Mouse (Mus musculus) forebrain, embryonic 16.5 days (tissue): ENCODE data around the gene Cdca8. TPM values are rescaled to one million over a fixed set of nuclear protein-coding genes. Genes with fewer than 3 reads are reported as not detected.

Experiments used
- ATAC-seq: fragments of 200-750 bp; cut with Nextera tagmentation; 2 replicates; pipeline ENCODE4 v1.8.0; 2017; ENCODE audit warnings: mild to moderate bottlenecking, moderate library complexity
- H3K27ac ChIP-seq: fragments of 300-500 bp; sonication (generic); 2 replicates; pipeline ENCODE4 v1.5.1; 2014; ENCODE audit warnings: low read length, control low read depth
- H3K27me3 ChIP-seq: fragments of 300-500 bp; sonication (generic); replicated peaks from 2 replicates; pipeline ENCODE4 v1.6.1; 2014; ENCODE audit warnings: low read length; ENCODE audit not compliant: control insufficient read depth, insufficient read depth
- H3K36me3 ChIP-seq: fragments of 300-500 bp; sonication (generic); 2 replicates; pipeline ENCODE4 v1.6.1; 2014; ENCODE audit not compliant: control insufficient read depth, insufficient read depth
- H3K4me1 ChIP-seq: fragments of 300-500 bp; sonication (generic); replicated peaks from 2 replicates; pipeline ENCODE4 v1.6.1; 2014; ENCODE audit warnings: low read length; ENCODE audit not compliant: control insufficient read depth, insufficient read depth
- H3K4me2 ChIP-seq: fragments of 300-500 bp; sonication (generic); 2 replicates; pipeline ENCODE4 v1.6.1; 2014; ENCODE audit warnings: mild to moderate bottlenecking, low read length, control low read depth
- H3K4me3 ChIP-seq: fragments of 300-500 bp; sonication (generic); replicated peaks from 2 replicates; pipeline ENCODE4 v1.5.1; 2014; ENCODE audit warnings: mild to moderate bottlenecking, low read length, control low read depth
- H3K9ac ChIP-seq: fragments of 300-500 bp; sonication (generic); replicated peaks from 2 replicates; pipeline ENCODE4 v1.6.1; 2014; ENCODE audit warnings: low read depth, low read length, control low read depth
- H3K9me3 ChIP-seq: fragments of 300-500 bp; sonication (generic); 2 replicates; pipeline ENCODE4 v1.6.1; 2016; ENCODE audit warnings: low read length; ENCODE audit not compliant: control insufficient read depth
- WGBS: fragments of 180-500 bp; shearing (Covaris S2); extraction: QIAGEN DNeasy Blood & Tissue Kit; methylation state at CpG from one replicate; pipeline ENCODE4 v1.1.7; 2014; 5-methylcytosine and 5-hydroxymethylcytosine counted together
- polyA plus RNA-seq: library from polyadenylated mRNA; unstranded; fragments of >200 nt; fragmentation: Nextera tagmentation; extraction: Ambion mirVana; gene quantifications from 2 replicates; pipeline ENCODE4 v1.2.1, GENCODE M21; 2015

Cdca8 gene
- polyA plus RNA-seq, 1 experiment from 2014 or later = 70.0 TPM

DNA sequence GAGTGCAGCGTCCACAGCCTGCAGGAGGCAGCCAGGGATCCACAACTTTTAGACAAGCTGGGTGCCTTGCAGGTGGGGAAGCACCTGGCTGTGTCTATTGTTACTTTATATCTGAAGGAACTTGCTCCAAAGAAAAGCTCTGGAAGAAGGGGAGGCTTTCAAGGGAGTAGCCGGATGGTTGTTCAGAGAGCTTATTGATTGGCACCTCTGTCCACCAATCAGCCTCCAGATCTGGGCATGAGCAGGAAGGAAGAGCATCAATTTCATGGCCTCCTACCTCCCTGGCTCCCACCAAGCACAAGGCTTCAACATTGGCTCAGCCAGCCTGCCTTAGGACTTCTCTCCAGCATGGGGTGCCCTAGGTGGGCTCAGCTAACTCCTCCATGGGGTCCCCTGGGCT, 34.2 kb upstream of the Cdca8 start:
- Histone ChIP-seq H3K4me2 (no peak overlapping the region), H3K9me3 (no peaks in the 10 kb centered on the region), H3K27me3 (no peaks in the 10 kb centered on the region), H3K9ac (no peak overlapping the region), H3K27ac (no peak overlapping the region), H3K4me3 (no peak overlapping the region), H3K36me3 (no peaks in the 10 kb centered on the region), H3K4me1 (no peaks in the 10 kb centered on the region)
- 87% methylated on average over 2 of the region's 2 CpGs for WGBS
- ATAC-seq = no peak

- H3K9me3 ChIP-seq = no peaks in the 10 kb centered on the region
- H3K27ac ChIP-seq = no peak overlapping the region
- no peak overlapping the region for H3K4me2 ChIP-seq
- ATAC-seq = no peak
- no peak overlapping the region for H3K4me3 ChIP-seq
- no peaks in the 10 kb centered on the region for H3K27me3 ChIP-seq
- H3K36me3 ChIP-seq = no peaks in the 10 kb centered on the region
- no peaks in the 10 kb centered on the region for H3K4me1 ChIP-seq
- H3K9ac ChIP-seq = no peak overlapping the region
- WGBS = 72% methylated on average over 9 of the region's 9 CpGs
Observed at GRCm38 (mm10) chr4:124972316-124972715, 33.2 kb upstream of the Cdca8 start.

DNA sequence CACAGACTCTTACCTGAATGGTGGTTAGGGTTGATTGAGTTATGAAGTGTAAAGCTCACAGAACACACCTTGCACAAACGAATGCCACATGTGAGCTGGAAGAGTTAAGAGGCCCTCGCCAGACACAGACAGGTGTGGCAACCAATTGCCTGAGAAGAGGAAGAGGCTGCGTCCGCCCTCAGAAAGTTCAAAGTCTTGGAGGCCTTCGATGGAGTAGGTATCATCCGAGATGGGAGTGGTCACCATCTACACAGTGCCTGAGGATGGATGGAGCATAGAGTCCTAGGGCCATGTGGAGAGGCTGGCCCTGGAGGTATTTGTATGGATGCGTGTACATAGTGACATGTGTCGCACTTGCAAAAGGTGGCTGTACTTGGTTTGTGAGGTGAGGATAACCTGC, 32.0 kb upstream of the Cdca8 start:
- Histone ChIP-seq H3K4me2 (no peak overlapping the region), H3K9me3 (no peaks in the 10 kb centered on the region), H3K36me3 (no peaks in the 10 kb centered on the region), H3K4me1 (no peaks in the 10 kb centered on the region), H3K4me3 (no peak overlapping the region), H3K27ac (no peak overlapping the region), H3K27me3 (no peaks in the 10 kb centered on the region), H3K9ac (no peak overlapping the region)
- ATAC-seq = no peak
- 91% methylated on average over 8 of the region's 8 CpGs for WGBS

DNA sequence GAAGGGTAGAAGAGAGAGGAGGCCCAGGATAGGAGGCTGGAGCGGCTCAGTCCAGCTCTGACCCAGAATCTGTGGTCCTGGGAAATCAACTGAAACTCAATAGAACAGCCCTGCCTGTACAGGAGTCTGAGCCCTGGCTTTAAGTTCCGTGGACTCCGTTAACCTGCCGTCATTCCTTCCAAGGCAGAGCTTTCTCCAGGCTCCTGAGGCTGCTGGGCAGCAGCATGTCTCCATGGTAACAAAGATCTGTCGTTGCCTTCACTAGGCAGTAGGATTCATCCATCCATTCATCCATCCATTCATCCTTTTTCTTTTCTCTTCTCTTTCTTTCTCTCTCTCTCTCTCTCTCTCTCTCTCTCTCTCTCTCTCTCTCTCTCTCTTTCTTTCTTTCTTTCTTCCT, 31.6 kb upstream of the Cdca8 start:
- Histone ChIP-seq H3K9ac (no peak overlapping the region), H3K36me3 (no peaks in the 10 kb centered on the region), H3K27ac (no peak overlapping the region), H3K4me1 (no peaks in the 10 kb centered on the region), H3K9me3 (no peaks in the 10 kb centered on the region), H3K4me3 (no peak overlapping the region), H3K4me2 (no peak overlapping the region), H3K27me3 (no peaks in the 10 kb centered on the region)
- 26% methylated on average over 5 of the region's 5 CpGs for WGBS
- ATAC-seq = no peak

GRCm38 (mm10) chr4:124970194-124970593, 31.1 kb upstream of the Cdca8 start:
- 80% methylated on average over 11 of the region's 11 CpGs for WGBS
- ATAC-seq = no peak
- H3K9me3 ChIP-seq = no peaks in the 10 kb centered on the region
- H3K9ac ChIP-seq = no peak overlapping the region
- H3K4me3 ChIP-seq = no peak overlapping the region
- H3K27me3 ChIP-seq = no peaks in the 10 kb centered on the region
- H3K27ac ChIP-seq = no peak overlapping the region
- H3K4me2 ChIP-seq = no peak overlapping the region
- H3K36me3 ChIP-seq = no peaks in the 10 kb centered on the region
- H3K4me1 ChIP-seq = no peaks in the 10 kb centered on the region

GRCm38 (mm10) chr4:124969219-124969848, 30.2 kb upstream of the Cdca8 start:
- Histone ChIP-seq H3K9ac (no peak overlapping the region), H3K4me1 (no peaks in the 10 kb centered on the region), H3K9me3 (no peaks in the 10 kb centered on the region), H3K4me3 (no peak overlapping the region), H3K27ac (no peak overlapping the region), H3K4me2 (no peak overlapping the region), H3K27me3 (no peaks in the 10 kb centered on the region), H3K36me3 (no peaks in the 10 kb centered on the region)
- no peak for ATAC-seq
- WGBS = 69% methylated on average over 7 of the region's 7 CpGs

GRCm38 (mm10) chr4:124968711-124969110, 29.6 kb upstream of the Cdca8 start:
- no peaks in the 10 kb centered on the region for H3K27me3 ChIP-seq
- H3K9me3 ChIP-seq = no peaks in the 10 kb centered on the region
- no peak overlapping the region for H3K4me2 ChIP-seq
- no peaks in the 10 kb centered on the region for H3K36me3 ChIP-seq
- H3K4me3 ChIP-seq = no peak overlapping the region
- H3K9ac ChIP-seq = no peak overlapping the region
- no peak overlapping the region for H3K27ac ChIP-seq
- no peak for ATAC-seq
- no peaks in the 10 kb centered on the region for H3K4me1 ChIP-seq
- WGBS = 27% methylated on average over 6 of the region's 6 CpGs

- H3K4me3 ChIP-seq = no peak overlapping the region
- no peaks in the 10 kb centered on the region for H3K36me3 ChIP-seq
- H3K4me1 ChIP-seq = no peaks in the 10 kb centered on the region
- no peaks in the 10 kb centered on the region for H3K9me3 ChIP-seq
- H3K27ac ChIP-seq = no peak overlapping the region
- no peak overlapping the region for H3K4me2 ChIP-seq
- WGBS = 7% methylated on average over 8 of the region's 8 CpGs
- no peaks in the 10 kb centered on the region for H3K27me3 ChIP-seq
- no peak for ATAC-seq
- no peak overlapping the region for H3K9ac ChIP-seq
Observed at GRCm38 (mm10) chr4:124964912-124965599, 25.9 kb upstream of the Cdca8 start.

- H3K4me2 ChIP-seq = no peak overlapping the region
- H3K27me3 ChIP-seq = no peaks in the 10 kb centered on the region
- no peak overlapping the region for H3K4me3 ChIP-seq
- H3K9me3 ChIP-seq = no peaks in the 10 kb centered on the region
- H3K27ac ChIP-seq = no peak overlapping the region
- ATAC-seq = no peak
- H3K36me3 ChIP-seq = no peaks in the 10 kb centered on the region
- no peaks in the 10 kb centered on the region for H3K4me1 ChIP-seq
- 59% methylated on average over 11 of the region's 11 CpGs for WGBS
- H3K9ac ChIP-seq = no peak overlapping the region
Observed at GRCm38 (mm10) chr4:124962576-124962975, 23.5 kb upstream of the Cdca8 start.
